Mouse (Mus musculus) testis, adult 2 months (tissue): ENCODE results near the gene Sema5a.

Experiments
- CTCF ChIP-seq: fragments of 200-500 bp; IDR thresholded peaks from 2 replicates; pipeline ENCODE4 v1.5.1; 2012; ENCODE audit warnings: low read depth, mild to moderate bottlenecking, inconsistent platforms, low read length, moderate library complexity; ENCODE audit not compliant: control insufficient read depth, insufficient read depth, insufficient replicate concordance
- POLR2A ChIP-seq: fragments of 200-500 bp; IDR thresholded peaks from 2 replicates; pipeline ENCODE4 v1.6.1; 2012; ENCODE audit warnings: low read depth, mild to moderate bottlenecking, inconsistent platforms, low read length, moderate library complexity; ENCODE audit not compliant: control insufficient read depth

- no peak for TF ChIP-seq CTCF
- no peak for TF ChIP-seq POLR2A
These were observed 104.7 kb downstream of the Sema5a start for GRCm38 (mm10) chr15:32349276-32349675.
